Mouse (Mus musculus): ENCODE results near the gene Il1r1. TPM values are rescaled to one million over a fixed set of nuclear protein-coding genes. Genes with fewer than 3 reads are reported as not detected.

The Il1r1 gene
- 1 to 10 TPM in 1 of 2 experiments, under 1 TPM in 1; 0.93 to 1.1 TPM for total RNA-seq (2023)

GRCm38 (mm10) chr1:40224539-40225284 lies at the start of gene Il1r1:
Gene Il1r1, plus strand, starts transcription at chr1:40225080.

GRCm38 (mm10) chr1:40324457-40324856 lies 99.6 kb downstream of the Il1r1 start, which contains the start of gene Il1rl2:
Gene Il1rl2, plus strand, starts transcription at chr1:40324610.

Other genes starting within 250 kb of the Il1r1 start
- gene Il1r2, start 151.0 kb upstream of the Il1r1 start, total RNA-seq (2023) = 1,000 to 10,000 TPM in 1 of 2 experiments, 100 to 1,000 TPM in 1; 721 to 1,015 TPM
- gene Il1rl2, start 99.5 kb downstream of the Il1r1 start, total RNA-seq (2023) = 10 to 100 TPM; 10.9 to 11.2 TPM
- gene Il1rl1, start 204.5 kb downstream of the Il1r1 start, total RNA-seq (2023) = 10 to 100 TPM in 1 of 2 experiments, 1 to 10 TPM in 1; 8.5 to 11.7 TPM
- gene Il18r1, start 240.5 kb downstream of the Il1r1 start, total RNA-seq (2023) = 10 to 100 TPM; 22.7 to 28.9 TPM